Mouse (Mus musculus) large intestine, adult 2 months (tissue): ENCODE measurements around the gene Vsig2. TPM values are rescaled to one million over a fixed set of nuclear protein-coding genes. Genes with fewer than 3 reads are reported as not detected.

Experiments used
- DNase-seq: peaks from one replicate; pipeline ENCODE4 v3.0.0-alpha.2; 2012; ENCODE audit warnings: low read depth, low spot score
- WGBS: fragments of 180-500 bp; shearing (Covaris S2); methylation state at CpG from one replicate; pipeline ENCODE4 v1.1.7; 2018; 5-methylcytosine and 5-hydroxymethylcytosine counted together
- polyA plus RNA-seq: library from polyadenylated mRNA; depleted of rRNA; stranded (reverse); fragments of >200 nt; gene quantifications from 2 replicates; pipeline ENCODE4 v1.2.3, GENCODE M21; 2012

Gene Vsig2
- polyA plus RNA-seq, 1 experiment = 2.3 TPM

DNA sequence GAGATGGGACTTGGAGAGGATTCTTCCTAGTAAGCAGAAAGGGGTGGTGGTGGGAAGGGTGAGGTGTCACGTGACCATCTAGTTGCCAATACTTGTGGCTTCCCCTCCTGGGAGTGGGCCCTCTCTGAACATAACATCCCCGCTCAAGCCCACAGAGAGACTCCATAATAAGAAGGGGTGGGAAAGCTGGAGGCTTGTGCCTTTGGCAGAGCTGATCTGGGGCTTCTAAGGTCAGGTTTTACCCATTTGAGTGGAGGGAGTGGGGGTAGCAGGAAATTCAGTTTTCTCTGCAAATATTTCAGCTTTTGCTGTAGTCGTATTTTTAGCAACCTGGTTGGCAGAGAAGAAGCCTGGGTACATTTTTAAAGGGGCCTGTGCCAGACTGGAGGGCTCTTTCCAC is 17.3 kb downstream of the Vsig2 start:
- 69% methylated on average over 3 of the region's 3 CpGs for WGBS
- DNase-seq = no peak

- 88% methylated on average over 2 of the region's 2 CpGs for whole genome bisulfite sequencing
- no peak for DNase-seq
Measured at GRCm38 (mm10) chr9:37560617-37561016, 21.6 kb downstream of the Vsig2 start.

GRCm38 (mm10) chr9:37563805-37564204 is 24.8 kb downstream of the Vsig2 start:
- WGBS = 45% methylated on average over 1 of the region's 1 CpGs

DNA sequence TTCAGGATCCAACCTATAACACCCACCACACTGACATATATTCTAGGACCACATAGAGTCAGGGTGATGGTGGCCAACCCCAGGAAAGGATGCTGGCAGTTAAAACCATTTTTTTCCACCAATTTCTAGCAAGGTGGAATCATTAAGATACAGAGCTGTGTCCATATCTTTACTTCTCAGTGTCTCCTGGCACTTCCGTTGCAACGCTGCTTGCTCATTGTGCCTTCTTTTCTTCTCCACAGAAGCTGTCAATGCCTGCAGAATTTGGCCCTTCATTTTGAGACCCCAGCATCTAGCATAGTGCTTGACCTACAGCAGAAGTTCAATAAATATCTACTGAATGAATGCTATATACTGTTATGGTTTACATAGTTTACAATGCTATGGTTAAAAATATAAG is 28.0 kb downstream of the Vsig2 start:
- no peak for DNase-seq
- 97% methylated on average over 2 of the region's 2 CpGs for WGBS

More at GRCm38 (mm10) chr9:37563805-37564204, 24.8 kb downstream of the Vsig2 start:
- DNase-seq = no peak

DNA sequence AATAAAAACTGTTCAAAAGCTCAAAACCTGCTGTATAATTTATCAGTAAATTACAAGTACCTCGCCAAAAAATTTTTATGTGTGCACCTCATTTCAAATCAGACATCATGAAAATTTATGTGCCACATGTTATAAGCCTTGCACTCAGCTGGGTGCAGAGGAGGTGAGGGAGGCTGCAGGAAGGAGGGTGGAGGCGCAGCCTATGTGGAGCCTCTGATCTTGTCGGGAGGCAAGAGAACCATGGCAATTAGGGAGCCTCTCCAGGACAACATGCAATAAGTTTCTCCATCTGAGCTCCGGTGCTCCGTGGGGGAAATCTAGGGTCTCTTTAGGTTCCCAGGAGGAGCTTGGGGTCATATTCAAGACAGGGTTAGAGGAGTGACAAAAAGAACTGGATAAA is 28.4 kb downstream of the Vsig2 start:
- no peak for DNase-seq
- 55% methylated on average over 5 of the region's 5 CpGs for WGBS

DNA sequence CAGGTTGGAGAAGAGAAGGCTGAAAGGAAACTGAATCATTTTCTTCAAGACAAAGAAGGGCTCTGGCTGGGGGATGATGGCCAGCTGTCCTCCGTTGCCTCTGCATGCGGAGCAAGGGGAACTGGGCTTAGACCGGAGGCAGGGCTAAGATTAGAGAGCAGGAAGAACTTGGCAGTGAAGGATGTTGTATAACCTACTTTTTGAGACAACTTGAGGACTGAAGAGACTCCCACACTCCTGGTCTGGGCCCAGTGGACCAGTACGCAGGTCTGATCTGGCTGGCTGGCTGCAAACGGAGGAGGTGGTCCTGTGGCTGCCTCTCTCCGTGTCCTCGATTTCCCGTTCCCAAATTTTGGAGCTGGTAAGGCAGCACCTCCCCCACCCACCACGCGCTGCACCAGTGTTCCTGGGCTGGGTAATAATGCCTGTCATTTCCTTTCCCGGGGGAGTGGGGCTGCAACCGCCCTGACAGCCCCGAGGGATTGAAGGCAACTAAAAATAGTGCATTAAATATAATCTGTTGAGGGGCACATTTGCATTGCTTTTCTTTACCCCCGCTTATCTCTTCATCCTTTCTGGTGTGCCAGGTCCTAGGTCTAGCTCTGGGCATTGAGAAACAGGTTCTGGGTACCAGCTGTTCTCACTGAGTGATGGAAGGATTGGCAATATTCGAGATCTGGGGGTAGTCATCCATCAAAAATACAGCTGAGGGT is 29.0 kb downstream of the Vsig2 start:
- 34% methylated on average over 15 of the region's 15 CpGs for WGBS
- no peak for DNase-seq

DNA sequence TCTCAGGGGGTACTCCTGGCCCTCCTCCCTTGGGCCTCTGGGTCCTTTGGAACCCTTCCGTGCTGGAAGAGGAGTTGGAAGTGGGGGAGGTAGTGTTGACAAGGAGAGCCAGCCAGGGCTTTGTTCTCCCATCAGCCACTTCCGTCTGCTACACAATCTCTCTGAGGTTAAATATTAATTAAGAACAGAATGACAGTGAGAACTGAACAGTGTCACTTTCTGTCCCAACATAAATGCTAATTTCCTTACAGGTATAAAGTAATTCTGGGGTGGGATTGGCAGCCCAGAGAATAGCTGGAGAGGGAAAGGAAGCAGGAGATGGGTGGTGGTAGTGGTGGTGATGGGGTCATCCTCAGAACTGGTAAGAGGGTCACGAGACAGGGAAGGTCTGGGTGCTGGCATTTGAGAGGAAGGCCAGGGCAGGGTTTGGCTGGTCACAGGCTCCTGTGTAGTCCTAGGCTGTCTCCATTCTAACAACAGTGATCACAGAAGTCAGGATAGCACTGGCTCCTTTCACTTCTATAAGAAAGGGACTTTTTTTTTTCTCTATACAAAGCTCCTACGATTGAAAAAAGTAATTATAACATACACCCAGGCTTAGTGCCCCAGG is 29.7 kb downstream of the Vsig2 start:
- WGBS = 18% methylated on average over 4 of the region's 4 CpGs
- DNase-seq = peak; percentile 10

DNA sequence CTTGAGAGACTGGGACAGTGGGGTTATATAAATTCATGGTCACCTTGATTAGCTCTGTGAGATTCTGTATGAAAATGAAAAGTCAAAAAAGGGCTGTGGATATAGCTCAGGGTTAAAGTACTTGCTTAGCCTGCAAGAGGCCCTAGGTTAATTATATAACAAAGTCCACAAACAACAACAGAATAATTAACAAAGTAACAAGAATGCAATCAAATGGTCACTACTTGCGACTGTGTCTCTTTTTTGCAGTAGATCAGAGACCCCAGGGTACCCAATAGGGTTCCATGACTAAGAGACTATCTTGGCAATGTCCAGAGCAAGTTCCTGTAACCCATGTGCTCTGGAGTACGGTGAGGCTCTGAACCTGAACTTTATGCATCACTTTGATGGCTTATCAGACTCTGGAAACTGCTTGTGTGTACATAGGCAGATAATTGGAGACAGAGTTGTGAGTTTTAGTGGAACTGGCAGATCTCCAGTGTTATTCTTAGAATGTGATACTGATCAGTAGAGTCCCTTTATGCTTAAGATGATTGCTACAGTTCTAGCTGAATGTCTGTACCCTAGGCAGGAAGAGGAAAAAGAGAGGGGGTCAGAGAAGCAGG is 30.3 kb downstream of the Vsig2 start:
- DNase-seq = peak; percentile 8

DNA sequence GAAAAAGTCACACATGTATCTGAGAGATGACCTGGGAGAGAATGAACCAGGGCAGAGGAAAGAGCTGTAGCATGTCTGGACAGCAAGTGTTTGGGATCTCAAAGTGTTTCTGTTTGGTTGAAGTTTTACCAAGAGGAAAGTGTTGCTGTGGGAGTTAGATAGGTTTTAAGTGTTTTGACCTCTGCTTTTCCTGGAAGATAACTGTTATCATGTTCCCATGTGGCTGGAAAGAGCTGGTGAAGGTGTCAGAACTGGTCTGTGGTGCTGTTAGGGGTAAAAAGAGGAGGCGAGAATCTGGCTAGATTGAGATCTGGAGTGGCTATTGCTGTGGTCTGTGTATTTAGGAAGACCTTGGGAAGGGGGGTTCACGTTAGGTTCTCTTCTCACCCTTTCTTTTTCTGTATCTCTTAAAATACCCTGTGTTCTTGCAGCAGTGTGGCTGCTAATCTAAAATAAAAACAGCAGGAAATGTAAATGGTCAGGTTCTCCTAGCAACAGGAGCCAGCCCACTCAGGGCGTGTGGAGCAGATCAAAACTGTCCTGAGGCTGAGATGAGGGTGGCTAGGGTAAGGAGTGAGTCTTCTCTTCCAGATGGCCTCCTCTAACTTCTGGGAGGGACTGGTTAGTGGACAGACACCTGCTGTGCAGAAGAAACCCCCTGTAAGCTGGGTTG is 33.3 kb downstream of the Vsig2 start:
- WGBS = 46% methylated on average over 3 of the region's 3 CpGs
- DNase-seq = no peak

More for the DNA sequence above, 30.3 kb downstream of the Vsig2 start:
- 24% methylated on average over 2 of the region's 2 CpGs for WGBS

DNA sequence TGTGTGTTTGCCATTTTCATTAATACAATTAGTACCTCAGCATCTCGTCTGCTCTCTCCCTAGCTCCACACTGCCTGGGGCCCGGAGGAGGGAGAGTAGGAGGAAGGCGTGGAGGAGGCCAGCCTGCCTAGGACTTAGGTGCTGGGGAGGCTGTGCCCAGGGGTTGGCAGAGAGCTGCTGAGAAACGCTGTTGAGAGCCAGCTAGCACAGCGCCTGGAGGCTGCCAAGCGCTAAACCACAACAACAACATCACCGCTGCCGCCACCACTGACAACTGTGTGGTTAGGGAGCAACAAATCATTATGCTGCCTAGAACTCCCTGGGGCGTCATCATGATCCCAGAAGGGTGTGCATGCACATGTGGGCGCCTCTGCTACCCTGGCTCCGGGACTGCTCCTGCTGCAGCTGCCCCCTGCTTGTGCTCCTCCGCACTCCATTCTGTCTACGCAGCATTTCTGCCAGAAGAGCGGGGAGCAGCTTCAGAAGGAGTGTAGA is 37.4 kb downstream of the Vsig2 start:
- 41% methylated on average over 14 of the region's 14 CpGs for WGBS
- DNase-seq = no peak

DNA sequence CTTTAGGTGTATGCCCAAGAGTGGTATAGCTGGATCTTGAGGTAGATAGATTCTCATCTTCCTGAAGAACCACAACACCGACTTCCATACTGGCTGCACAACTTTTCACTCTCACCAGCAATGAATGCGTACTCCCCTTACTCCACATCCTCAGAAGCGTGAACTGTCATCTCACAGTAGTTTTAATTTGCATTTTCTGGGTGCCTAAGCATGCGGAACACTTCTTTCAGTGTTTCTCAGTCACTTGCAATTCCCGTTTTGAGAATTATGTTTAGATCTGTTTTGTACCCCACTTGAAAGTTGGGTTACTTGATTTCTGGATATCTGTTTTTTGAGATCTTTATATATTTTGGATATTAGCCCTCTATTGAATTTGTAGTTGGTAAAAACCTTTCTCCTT is 44.5 kb downstream of the Vsig2 start:
- WGBS = 90% methylated on average over 5 of the region's 5 CpGs
- DNase-seq = no peak

- no peak for DNase-seq
Measured at GRCm38 (mm10) chr9:37586718-37587117, 47.7 kb downstream of the Vsig2 start.

GRCm38 (mm10) chr9:37590381-37590780 is 51.3 kb downstream of the Vsig2 start:
- DNase-seq = no peak
- 83% methylated on average over 4 of the region's 4 CpGs for WGBS

More at GRCm38 (mm10) chr9:37586718-37587117, 47.7 kb downstream of the Vsig2 start:
- 79% methylated on average over 4 of the region's 4 CpGs for WGBS

DNA sequence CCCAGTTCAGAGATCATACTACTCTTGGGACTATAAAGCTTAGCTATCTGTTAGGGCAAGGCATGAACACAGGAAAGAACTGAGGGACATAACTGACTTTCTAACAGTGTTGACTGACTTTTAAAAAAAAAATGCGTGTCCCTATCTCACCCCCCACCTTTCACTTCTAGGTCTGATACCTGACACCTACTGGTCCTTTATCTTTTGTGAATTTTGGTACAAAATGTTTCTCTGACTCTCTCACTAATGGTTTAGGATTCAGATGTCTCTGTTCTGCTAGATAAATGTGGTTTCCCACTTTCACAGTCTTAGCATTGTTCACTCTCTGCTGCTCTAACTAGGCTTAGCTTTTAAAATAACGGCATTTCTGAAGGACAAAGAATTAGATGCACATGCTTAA is 53.0 kb downstream of the Vsig2 start:
- no peak for DNase-seq
- 84% methylated on average over 2 of the region's 2 CpGs for WGBS

- 56% methylated on average over 6 of the region's 6 CpGs for WGBS
- no peak for DNase-seq
Measured at GRCm38 (mm10) chr9:37592633-37593032, 53.6 kb downstream of the Vsig2 start.

GRCm38 (mm10) chr9:37593690-37594089 is 54.6 kb downstream of the Vsig2 start:
- WGBS = 90% methylated on average over 3 of the region's 3 CpGs
- no peak for DNase-seq
